Mouse (Mus musculus): ENCODE measurements around the gene Tmco4. TPM values are rescaled to one million over a fixed set of nuclear protein-coding genes. Genes with fewer than 3 reads are reported as not detected.

Tmco4 gene
- total and polyA plus RNA-seq, 2 experiments from 2014 or later = 1.3 to 1.9 TPM

DNA sequence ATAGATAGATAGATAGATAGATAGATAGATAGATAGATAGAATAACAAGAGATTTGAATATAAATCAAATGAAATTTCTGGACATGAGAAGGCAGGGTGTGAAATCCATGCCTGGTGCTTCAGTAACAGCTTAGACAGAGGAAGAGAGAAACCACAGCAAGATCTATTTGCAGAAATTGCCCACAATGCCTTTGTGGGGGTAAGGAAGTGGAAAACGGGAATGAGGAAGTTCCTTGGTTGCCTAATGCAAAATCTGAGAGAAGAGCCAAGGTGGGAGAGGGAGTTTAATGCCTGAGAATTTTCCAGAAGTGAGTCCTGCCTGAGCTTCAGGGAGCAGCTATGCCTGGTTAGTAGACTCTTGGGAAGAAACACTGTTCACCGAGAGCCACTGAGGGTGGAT, 70.9 kb downstream of the Tmco4 start:
- H3K27me3 ChIP-seq (ENCODE audit: insufficient read depth, low read length) = no peaks in the 10 kb centered on the region
- ATAC-seq (ENCODE audit: low FRiP score) = no peak
- no peak for TF ChIP-seq CTCF (IDR thresholded peaks at IDR 0.05)
- no peak for DNase-seq (ENCODE audit: low spot score)
- no peak overlapping the region for H3K4me3 ChIP-seq (ENCODE audit: low read depth, low read length)
- H3K27ac ChIP-seq (ENCODE audit: low read depth, low read length) = no peak overlapping the region
- H3K9me3 ChIP-seq (ENCODE audit: low read length) = no peaks in the 10 kb centered on the region
- no peak overlapping the region for H3K4me2 ChIP-seq (ENCODE audit: low read depth, low read length, poor library complexity, severe bottlenecking)
- peaks cover 7% of the 10 kb centered on the region; the same call in 1 of the 2 replicates for H3K4me1 ChIP-seq (ENCODE audit: insufficient read depth, low read length)
- no peaks in the 10 kb centered on the region for H3K36me3 ChIP-seq (ENCODE audit: insufficient read depth, low read length)
- no peak overlapping the region for H3K9ac ChIP-seq (replicated peaks; ENCODE audit: low read length, poor library complexity, severe bottlenecking)
- WGBS = 90% methylated on average over 2 of the region's 2 CpGs

DNA sequence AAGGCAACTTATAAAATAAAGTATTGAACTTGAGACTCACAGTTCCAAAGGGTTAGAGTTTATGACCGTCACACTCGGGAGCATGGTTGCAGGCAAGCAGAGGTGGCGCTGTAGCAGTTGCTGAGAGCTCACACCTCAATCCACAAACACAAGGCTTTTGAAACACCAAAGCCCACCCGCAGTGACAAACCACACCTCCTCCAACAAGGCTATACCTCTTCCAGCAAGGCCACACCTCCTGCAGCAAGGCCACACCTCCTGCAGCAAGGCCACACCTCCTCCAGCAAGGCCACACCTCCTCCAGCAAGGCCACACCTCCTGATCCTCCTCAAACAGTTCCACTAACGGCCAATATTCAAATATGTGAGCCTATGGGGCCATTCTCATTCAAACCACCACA, 71.9 kb downstream of the Tmco4 start:
- WGBS = 95% methylated on average over 5 of the region's 5 CpGs
- Histone ChIP-seq H3K4me3 (ENCODE audit: low read depth, low read length) (no peak overlapping the region), H3K36me3 (ENCODE audit: insufficient read depth, low read length) (no peaks in the 10 kb centered on the region), H3K27me3 (ENCODE audit: insufficient read depth, low read length) (no peaks in the 10 kb centered on the region), H3K4me1 (ENCODE audit: insufficient read depth, low read length) (0 out of 2 replicates have a peak, but pooled peaks cover 3% of the 10 kb centered on the region), H3K9me3 (ENCODE audit: low read length) (no peaks in the 10 kb centered on the region), H3K4me2 (ENCODE audit: low read depth, low read length, poor library complexity, severe bottlenecking) (no peak overlapping the region), H3K27ac (ENCODE audit: low read depth, low read length) (no peak overlapping the region), H3K9ac (replicated peaks; ENCODE audit: low read length, poor library complexity, severe bottlenecking) (no peak overlapping the region)
- TF ChIP-seq CTCF (IDR thresholded peaks at IDR 0.05) = no peak
- DNase-seq (ENCODE audit: low spot score) = no peak
- no peak for ATAC-seq (ENCODE audit: low FRiP score)

DNA sequence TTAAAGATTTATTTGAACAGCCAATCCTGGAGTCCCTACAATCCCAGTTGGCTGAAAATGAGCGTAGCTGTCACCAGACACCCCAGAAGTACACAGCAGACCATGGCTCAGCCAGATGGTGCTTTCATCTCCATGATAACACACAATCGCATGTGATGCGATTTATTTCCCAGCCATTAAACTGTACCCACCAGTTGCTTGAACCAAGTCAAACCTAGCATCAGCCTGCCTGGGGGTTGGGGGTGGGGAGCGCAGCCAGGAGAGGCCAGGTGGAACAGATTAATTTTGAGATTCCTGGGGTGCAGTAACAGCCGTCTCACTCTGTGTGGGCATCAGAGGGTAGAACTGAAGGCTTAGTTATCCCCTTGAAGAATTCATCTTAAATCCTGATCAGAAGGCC, 73.7 kb downstream of the Tmco4 start:
- Histone ChIP-seq H3K4me3 (ENCODE audit: low read depth, low read length) (no peak overlapping the region), H3K27me3 (ENCODE audit: insufficient read depth, low read length) (no peaks in the 10 kb centered on the region), H3K4me2 (ENCODE audit: low read depth, low read length, poor library complexity, severe bottlenecking) (no peak overlapping the region), H3K27ac (ENCODE audit: low read depth, low read length) (no peak overlapping the region), H3K4me1 (ENCODE audit: insufficient read depth, low read length) (no peaks in the 10 kb centered on the region), H3K9me3 (ENCODE audit: low read length) (no peaks in the 10 kb centered on the region), H3K36me3 (ENCODE audit: insufficient read depth, low read length) (no peaks in the 10 kb centered on the region), H3K9ac (replicated peaks; ENCODE audit: low read length, poor library complexity, severe bottlenecking) (no peak overlapping the region)
- TF ChIP-seq CTCF (IDR thresholded peaks at IDR 0.05) = no peak
- WGBS = 69% methylated on average over 5 of the region's 5 CpGs
- DNase-seq (ENCODE audit: low spot score) (peak; percentile 78), ATAC-seq (ENCODE audit: low FRiP score) (0 out of 2 replicates have a peak, but pooled peaks have one; percentile 34)

DNA sequence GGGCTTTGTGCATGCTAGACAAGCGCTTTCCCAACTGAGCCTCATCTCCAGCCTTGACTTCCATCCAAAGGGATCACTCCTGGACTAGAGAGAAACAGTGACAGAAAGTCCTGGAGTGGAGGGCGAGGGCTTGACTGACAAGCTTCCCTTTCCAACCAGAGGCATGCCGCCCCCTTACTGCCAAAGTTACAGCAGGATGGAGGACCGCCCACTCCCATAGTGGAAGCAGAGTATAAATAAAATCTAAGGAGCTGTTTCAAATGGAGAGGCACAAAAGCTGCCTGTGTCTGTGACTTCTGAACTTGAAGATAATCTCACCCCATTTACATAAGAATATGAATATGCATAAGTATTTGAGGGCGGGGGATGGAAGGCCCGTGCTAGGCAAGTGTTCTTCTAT, 75.8 kb downstream of the Tmco4 start:
- H3K4me2 ChIP-seq (ENCODE audit: low read depth, low read length, poor library complexity, severe bottlenecking) = no peak overlapping the region
- H3K4me1 ChIP-seq (ENCODE audit: insufficient read depth, low read length) = no peaks in the 10 kb centered on the region
- H3K4me3 ChIP-seq (ENCODE audit: low read depth, low read length) = no peak overlapping the region
- TF ChIP-seq CTCF (IDR thresholded peaks at IDR 0.05) = no peak
- WGBS = 63% methylated on average over 6 of the region's 6 CpGs
- no peak for DNase-seq (ENCODE audit: low spot score)
- no peaks in the 10 kb centered on the region for H3K9me3 ChIP-seq (ENCODE audit: low read length)
- no peaks in the 10 kb centered on the region for H3K36me3 ChIP-seq (ENCODE audit: insufficient read depth, low read length)
- no peak overlapping the region for H3K27ac ChIP-seq (ENCODE audit: low read depth, low read length)
- no peak overlapping the region for H3K9ac ChIP-seq (replicated peaks; ENCODE audit: low read length, poor library complexity, severe bottlenecking)
- no peak for ATAC-seq (ENCODE audit: low FRiP score)
- no peaks in the 10 kb centered on the region for H3K27me3 ChIP-seq (ENCODE audit: insufficient read depth, low read length)

DNA sequence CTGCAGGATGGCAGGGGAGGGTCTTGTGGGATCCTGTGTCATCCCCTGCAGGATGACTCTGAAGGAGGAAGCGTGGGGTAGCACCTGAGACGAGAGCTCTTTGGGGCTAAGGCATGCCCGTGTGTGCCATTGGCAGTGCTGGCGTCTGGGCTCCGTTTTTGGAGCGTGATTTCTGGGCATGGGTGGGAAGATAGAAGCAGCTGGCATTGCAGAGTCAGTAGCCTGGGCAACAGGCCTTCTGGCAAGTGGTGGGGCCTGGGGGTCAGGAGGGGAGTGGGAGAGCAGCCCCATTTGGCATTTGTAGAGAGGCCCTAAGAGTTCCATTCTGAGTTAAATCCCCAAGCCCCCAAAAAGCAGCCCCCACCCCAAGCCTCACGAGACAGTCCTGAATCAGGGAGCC, 80.1 kb downstream of the Tmco4 start:
- no peak for TF ChIP-seq CTCF (IDR thresholded peaks at IDR 0.05)
- no peak overlapping the region for H3K4me2 ChIP-seq (ENCODE audit: low read depth, low read length, poor library complexity, severe bottlenecking)
- no peaks in the 10 kb centered on the region for H3K36me3 ChIP-seq (ENCODE audit: insufficient read depth, low read length)
- H3K9me3 ChIP-seq (ENCODE audit: low read length) = no peaks in the 10 kb centered on the region
- H3K4me1 ChIP-seq (ENCODE audit: insufficient read depth, low read length) = no peaks in the 10 kb centered on the region
- ATAC-seq (ENCODE audit: low FRiP score) = no peak
- no peaks in the 10 kb centered on the region for H3K27me3 ChIP-seq (ENCODE audit: insufficient read depth, low read length)
- H3K4me3 ChIP-seq (ENCODE audit: low read depth, low read length) = no peak overlapping the region
- no peak for DNase-seq (ENCODE audit: low spot score)
- no peak overlapping the region for H3K27ac ChIP-seq (ENCODE audit: low read depth, low read length)
- 74% methylated on average over 7 of the region's 7 CpGs for WGBS
- no peak overlapping the region for H3K9ac ChIP-seq (replicated peaks; ENCODE audit: low read length, poor library complexity, severe bottlenecking)

DNA sequence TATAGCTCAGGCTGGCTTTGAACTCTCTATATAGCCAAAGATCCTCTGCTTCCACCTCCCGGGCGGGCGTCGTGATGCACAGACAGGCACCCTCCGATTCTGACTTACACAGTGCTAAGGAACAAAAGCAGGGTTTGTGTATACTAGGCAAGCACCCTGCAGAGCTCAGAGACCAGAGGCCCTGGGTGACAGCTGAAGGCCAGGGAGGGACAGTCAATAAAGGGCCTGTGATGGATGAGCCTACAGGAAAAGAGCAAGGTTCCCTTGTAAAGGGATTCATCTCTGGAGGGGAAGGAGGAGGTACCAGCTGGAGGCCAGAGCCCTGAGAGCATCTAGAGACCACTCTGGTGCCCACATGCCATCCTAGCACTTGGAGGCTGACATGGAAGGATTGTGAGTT, 80.7 kb downstream of the Tmco4 start:
- no peak for TF ChIP-seq CTCF (IDR thresholded peaks at IDR 0.05)
- Histone ChIP-seq H3K9ac (replicated peaks; ENCODE audit: low read length, poor library complexity, severe bottlenecking) (no peak overlapping the region), H3K4me3 (ENCODE audit: low read depth, low read length) (no peak overlapping the region), H3K27ac (ENCODE audit: low read depth, low read length) (no peak overlapping the region), H3K9me3 (ENCODE audit: low read length) (no peaks in the 10 kb centered on the region), H3K4me1 (ENCODE audit: insufficient read depth, low read length) (no peaks in the 10 kb centered on the region), H3K27me3 (ENCODE audit: insufficient read depth, low read length) (no peaks in the 10 kb centered on the region), H3K4me2 (ENCODE audit: low read depth, low read length, poor library complexity, severe bottlenecking) (no peak overlapping the region), H3K36me3 (ENCODE audit: insufficient read depth, low read length) (no peaks in the 10 kb centered on the region)
- DNase-seq (ENCODE audit: low spot score) (no peak), ATAC-seq (ENCODE audit: low FRiP score) (no peak)
- WGBS = 48% methylated on average over 5 of the region's 5 CpGs

Measured in midbrain, postnatal 0 days (tissue).